Mouse (Mus musculus): ENCODE results near the gene Cd37.

GRCm38 (mm10) chr7:45216442-45217183, 22.3 kb downstream of the Cd37 start:
- no peak for TF ChIP-seq CTCF (IDR thresholded peaks at IDR 0.05; ENCODE audit: low read depth)
- no peak for TF ChIP-seq EP300 (IDR thresholded peaks at IDR 0.05; ENCODE audit: low read depth)

Measured in heart, postnatal 0 days (tissue).